Mouse (Mus musculus): ENCODE results near the gene Anks6.

Gene Anks6

DNA sequence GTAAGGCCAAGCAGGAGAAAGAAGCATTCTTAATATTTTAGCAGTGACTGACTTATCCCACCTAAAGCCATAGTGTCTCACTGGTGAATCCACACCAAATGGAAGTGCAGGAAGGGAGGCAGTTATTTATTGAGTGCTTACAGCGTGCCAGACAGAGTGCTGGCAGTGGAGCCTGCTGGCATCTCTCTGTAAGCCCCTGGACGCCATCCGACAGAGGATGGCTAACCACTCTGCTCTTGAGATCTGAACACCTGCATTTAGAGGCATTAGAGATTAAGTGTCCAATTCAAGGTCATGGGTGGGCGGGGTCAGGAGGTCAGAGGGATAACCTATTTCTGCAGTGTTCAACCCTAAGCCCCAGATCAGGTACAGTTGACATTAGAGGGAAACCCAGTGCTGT lies 68.4 kb downstream of the Anks6 start:
- no peak for DNase-seq

DNA sequence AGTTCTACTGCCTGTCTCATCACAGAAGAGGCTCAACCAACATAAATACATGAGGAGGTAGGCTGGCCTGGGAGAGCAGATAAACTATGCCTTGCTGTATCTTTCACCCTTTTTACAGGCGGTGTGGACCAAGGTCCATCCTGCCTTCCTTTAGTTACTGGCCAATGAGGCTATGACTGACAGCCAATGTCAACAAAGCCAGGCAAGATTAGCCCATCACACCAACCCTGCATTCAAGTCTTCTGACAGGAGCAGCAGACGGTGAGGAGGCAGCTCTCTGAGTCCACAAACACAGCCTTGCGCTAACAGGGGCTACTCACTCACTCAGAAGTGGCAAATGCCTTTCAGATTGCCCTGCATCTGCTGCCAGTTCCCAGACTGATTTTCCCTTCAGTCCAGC lies 69.0 kb downstream of the Anks6 start:
- no peak for DNase-seq

DNA sequence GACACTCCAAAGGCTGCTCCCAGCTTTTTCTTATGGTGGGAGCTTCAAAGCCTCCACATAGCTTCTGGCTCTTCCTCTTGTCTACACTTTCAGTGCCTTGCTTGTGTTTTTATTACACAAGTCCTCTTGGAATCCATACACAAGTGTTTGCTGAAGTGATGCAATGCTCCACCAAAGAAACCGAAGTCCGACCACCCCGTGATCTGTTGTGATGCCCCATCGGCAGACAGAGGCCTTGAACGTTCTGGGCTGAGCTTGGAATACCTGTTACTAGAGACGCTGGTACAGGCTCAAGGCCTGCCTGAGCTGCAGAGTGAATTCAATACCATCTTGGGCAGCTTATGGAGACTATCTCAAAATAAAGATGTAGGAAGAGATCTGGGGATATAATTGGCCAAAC lies 69.4 kb downstream of the Anks6 start:
- no peak for DNase-seq

DNA sequence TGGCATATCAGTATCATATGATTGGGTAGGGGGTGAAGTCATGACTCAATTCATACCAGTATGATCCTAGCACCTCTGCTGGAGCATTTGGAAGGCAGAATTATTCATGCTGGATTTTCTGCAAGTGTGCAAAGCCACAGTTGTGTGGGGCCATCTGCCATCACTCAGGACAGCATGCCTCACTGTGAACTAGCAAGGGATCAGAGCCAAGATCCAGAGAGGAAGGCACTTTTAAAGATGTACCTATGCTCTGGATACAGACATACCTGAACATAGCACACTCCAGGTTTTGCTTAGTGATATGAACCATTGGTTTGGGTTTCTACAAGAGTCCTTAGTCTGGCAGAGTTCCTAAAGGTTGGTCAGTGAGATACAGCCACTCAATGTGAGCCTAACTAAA lies 71.2 kb downstream of the Anks6 start:
- no peak for DNase-seq

DNA sequence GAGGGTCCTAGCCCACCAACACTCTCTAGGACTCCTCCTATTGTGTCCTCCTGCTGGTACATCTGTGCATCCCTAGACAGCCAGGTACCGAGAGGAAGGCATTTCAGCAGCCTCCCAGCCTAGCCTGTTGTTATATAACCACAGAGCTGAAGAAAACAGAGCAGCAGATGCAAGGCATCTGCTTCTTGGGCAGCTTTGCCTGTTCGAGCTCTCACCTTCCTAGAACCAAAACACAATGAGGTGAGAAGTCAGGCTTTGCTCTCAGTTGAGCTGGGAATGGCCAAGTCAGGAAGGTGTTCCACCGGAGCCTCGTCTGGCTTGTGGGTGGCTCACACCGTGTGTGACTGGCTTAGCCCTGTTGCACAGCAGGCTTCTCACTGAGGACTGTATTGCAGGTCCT lies 74.3 kb downstream of the Anks6 start:
- peak; percentile 47 for DNase-seq

DNA sequence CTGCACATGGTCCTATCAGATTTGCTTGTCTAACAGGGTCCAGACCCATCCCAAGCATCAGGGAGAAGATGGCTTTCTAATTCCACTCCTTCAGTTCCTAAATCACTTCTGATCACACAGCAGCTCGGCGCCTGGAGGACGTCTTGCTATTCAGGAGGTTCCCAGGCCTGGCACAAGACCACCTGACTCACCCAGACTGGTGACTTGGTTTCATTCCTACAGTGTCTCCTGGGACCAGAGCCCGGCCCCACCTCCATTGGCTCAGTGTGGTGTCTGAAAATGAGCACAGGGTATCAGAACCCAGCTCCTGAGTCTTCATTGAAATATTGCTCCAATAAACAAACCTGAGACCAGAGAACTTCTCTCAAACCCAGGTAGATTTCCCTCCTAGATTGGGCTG lies 75.1 kb downstream of the Anks6 start:
- DNase-seq = no peak

DNA sequence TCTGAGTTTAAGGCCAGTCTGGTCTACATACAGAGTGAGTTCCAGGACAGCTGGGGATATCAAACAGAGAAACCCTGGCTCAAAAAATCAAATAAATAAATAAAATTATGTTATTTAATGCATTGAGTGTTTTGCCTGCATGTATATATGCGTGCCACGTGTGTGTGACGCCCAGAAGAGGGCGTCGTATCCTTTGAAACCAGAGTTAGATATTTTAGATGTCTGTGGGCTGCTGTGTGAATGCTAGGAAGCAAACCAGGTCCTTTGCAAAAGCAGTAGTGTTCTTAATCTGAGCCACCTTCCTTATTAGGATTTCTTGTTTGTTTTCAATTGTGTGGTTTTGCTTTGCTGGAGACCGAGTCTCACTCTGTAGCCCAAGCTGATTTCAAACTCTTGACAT lies 78.9 kb downstream of the Anks6 start:
- no peak for DNase-seq

DNA sequence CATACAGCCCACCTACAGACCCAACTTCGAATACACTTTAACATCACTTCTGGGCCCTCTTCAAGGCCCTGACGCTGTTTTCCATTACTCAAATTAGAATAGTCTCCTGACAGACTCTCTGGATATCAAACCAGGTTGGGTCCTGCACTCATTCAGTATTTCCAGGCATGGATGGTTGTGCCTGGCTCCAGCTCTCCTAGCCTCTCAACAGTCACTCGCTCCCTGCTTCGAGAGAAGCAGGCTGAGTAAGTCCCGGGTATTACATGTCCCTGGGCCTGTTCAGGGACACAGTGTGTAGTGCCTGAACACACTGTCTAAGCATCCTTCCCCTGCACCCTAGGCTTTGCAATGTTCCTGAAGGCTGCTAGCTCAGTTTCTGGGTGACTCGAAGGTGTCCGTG lies 80.1 kb downstream of the Anks6 start:
- no peak for DNase-seq

DNA sequence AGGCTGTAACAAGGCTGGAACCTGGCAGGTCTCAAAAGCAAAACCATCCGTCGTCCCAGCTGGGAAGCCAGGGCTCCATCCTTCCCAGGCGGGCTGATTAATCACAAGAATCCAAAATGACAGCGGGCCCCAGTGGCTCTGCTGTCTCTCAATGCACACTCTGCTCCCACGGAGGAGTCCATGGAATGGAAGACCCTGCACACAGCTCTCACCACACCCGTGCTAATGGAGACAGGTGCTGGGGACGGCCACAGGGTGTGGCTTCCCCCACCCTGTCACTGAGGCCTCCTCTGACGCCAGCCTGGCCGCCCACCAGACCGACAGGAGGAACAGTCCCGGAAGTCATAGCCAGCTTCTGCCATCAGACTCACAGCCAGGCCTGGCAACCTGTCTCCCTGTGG lies 80.6 kb downstream of the Anks6 start:
- DNase-seq = peak; percentile 39

DNA sequence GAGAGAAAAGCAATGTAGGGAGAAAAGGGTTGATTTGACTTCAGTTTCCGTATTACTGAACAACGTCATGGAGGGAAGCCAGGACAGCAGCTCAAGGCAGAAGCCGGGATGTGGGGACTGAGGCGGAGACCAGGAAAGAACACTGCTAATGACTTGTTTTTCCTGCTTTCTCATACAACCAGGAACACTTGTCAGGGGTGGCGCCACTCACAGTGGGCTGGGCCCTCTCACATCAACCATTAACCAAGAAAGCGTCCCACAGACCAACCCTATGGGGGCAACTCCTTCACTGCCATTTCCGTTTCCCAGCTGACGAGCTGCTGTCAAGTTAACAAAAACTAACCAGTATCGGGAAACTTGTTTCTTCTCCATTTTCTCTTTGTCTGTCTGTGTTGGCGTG lies 83.9 kb downstream of the Anks6 start:
- no peak for DNase-seq

DNA sequence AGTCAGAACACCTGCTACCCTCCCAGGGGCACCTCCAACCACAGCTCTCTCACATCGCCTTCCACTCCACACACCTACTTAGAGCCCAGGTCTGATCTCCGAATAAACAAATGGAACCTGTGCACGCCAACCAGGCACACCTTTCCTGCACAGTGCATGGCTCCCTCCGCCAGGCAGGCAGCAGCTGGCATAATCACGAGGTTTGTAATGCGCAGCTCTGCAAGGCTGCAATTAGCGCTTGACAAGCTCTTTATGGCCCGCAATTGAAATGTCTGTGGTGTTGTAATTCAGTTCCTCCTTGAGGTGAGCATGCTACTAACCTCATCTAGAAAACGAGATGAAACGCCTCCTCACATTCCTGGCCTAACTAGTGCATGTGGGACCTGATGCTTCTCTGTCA lies 89.2 kb downstream of the Anks6 start:
- no peak for DNase-seq

DNA sequence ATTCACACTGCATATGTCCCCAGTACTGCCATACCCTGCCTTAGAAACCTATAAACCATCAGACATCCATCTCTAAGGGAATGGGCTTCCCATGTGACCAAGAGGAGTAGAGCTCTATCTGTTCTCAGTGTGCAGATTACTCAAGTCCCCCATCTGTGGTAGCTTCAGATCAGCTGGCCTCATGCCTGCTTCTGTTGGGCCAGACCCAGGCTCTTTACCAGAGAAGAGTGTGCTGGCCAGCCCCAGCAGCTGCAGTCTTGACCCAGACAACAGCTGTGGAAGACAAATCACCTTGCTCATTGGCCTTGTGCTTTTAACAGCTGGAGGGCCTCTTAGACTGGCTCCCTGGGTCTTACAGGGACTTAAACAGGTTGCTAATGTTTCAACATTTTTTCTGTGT lies 90.7 kb downstream of the Anks6 start:
- DNase-seq = no peak

Data from right cerebral cortex, postnatal 25 days (tissue).